Mouse (Mus musculus) myocyte (in vitro differentiated cells): ENCODE data around the gene Gm20422.

Experiments used
- CEBPB ChIP-seq: IDR thresholded peaks from 2 replicates; pipeline ENCODE4 v1.6.1; 2011; ENCODE audit warnings: mild to moderate bottlenecking, moderate library complexity; ENCODE audit not compliant: poor library complexity, insufficient read depth, severe bottlenecking
- E2F4 ChIP-seq: IDR thresholded peaks from one replicate; pipeline ENCODE4 v1.6.1; 2011; ENCODE audit warnings: mild to moderate bottlenecking, control low read depth, moderate library complexity; ENCODE audit not compliant: insufficient read depth
- MAX ChIP-seq: IDR thresholded peaks from one replicate; pipeline ENCODE4 v1.6.1; 2011; ENCODE audit warnings: low read depth, mild to moderate bottlenecking, control low read depth
- MYOD1 ChIP-seq, 3 experiments: IDR thresholded peaks; one replicate each; pipeline ENCODE4 v1.6.1; 2011; ENCODE audit warnings: control low read depth in 2 of 3, low read depth in 2 of 3, mild to moderate bottlenecking in 2 of 3, moderate library complexity in 1 of 3; ENCODE audit not compliant: insufficient read length in 2 of 3, control insufficient read depth in 1 of 3
- MYOG ChIP-seq, 3 experiments: IDR thresholded peaks; one replicate each; pipeline ENCODE4 v1.6.1; 2011; ENCODE audit warnings: control low read depth in 2 of 3, low read depth in 2 of 3, mild to moderate bottlenecking in 2 of 3; ENCODE audit not compliant: insufficient read length in 2 of 3, control insufficient read depth in 1 of 3, insufficient read depth in 1 of 3
- POLR2A ChIP-seq: IDR thresholded peaks from one replicate; pipeline ENCODE4 v1.6.1; 2011; ENCODE audit warnings: low read depth, mild to moderate bottlenecking, control low read depth, moderate library complexity; ENCODE audit not compliant: insufficient read length
- POLR2AphosphoS2 ChIP-seq: IDR thresholded peaks from one replicate; pipeline ENCODE4 v1.6.1; 2011; ENCODE audit warnings: low read depth, control low read depth; ENCODE audit not compliant: insufficient read length
- REST ChIP-seq: IDR thresholded peaks from one replicate; pipeline ENCODE4 v1.6.1; 2011; ENCODE audit warnings: mild to moderate bottlenecking, control low read depth, moderate library complexity; ENCODE audit not compliant: insufficient read depth, insufficient read length
- TCF12 ChIP-seq: IDR thresholded peaks from one replicate; pipeline ENCODE4 v1.6.1; 2011; ENCODE audit warnings: mild to moderate bottlenecking, control low read depth; ENCODE audit not compliant: poor library complexity, insufficient read depth, severe bottlenecking
- USF1 ChIP-seq: IDR thresholded peaks from one replicate; pipeline ENCODE4 v1.6.1; 2011; ENCODE audit warnings: low read depth, mild to moderate bottlenecking, control low read depth, moderate library complexity

GRCm38 (mm10) chr8:69791415-69792068 is 16.9 kb upstream of the Gm20422 start:
- TF ChIP-seq POLR2A: no peak
- TF ChIP-seq USF1: no peak
- no peak for TF ChIP-seq POLR2AphosphoS2
- TF ChIP-seq TCF12: no peak
- TF ChIP-seq REST: no peak
- TF ChIP-seq MYOD1 (IDR thresholded peaks at IDR 0.05; ENCODE audit: control insufficient read depth in 1 of 3, insufficient read length in 2 of 3, low read depth in 2 of 3): no peak
- no peak for TF ChIP-seq E2F4
- peak in 1 of 3 experiments; percentile 7 for TF ChIP-seq MYOG (IDR thresholded peaks at IDR 0.05; ENCODE audit: control insufficient read depth in 1 of 3, insufficient read depth in 1 of 3, insufficient read length in 2 of 3, low read depth in 2 of 3)
- no peak for TF ChIP-seq MAX
- no peak for TF ChIP-seq CEBPB
